Mouse (Mus musculus) intestine, embryonic 15.5 days (tissue): Measurements from ENCODE around the gene 4930522L14Rik. TPM values are rescaled to one million over a fixed set of nuclear protein-coding genes. Genes with fewer than 3 reads are reported as not detected.

Experiments
- polyA plus RNA-seq: library from polyadenylated mRNA; unstranded; fragments of >200 nt; fragmentation: Nextera tagmentation; extraction: Ambion mirVana; gene quantifications from 2 replicates; pipeline ENCODE4 v1.2.1, GENCODE M21; 2015

The 4930522L14Rik gene
- polyA plus RNA-seq, 1 experiment from 2014 or later: 11.1 TPM

Other genes starting within 250 kb of the 4930522L14Rik start
- 12.3 and 14.1 TPM in 2 replicates for gene Crlf2, start 192.9 kb downstream of the 4930522L14Rik start, polyA plus RNA-seq
- 3.1 and 3.3 TPM in 2 replicates for gene 5430403G16Rik, start 60.8 kb downstream of the 4930522L14Rik start, polyA plus RNA-seq
- gene Gm15446, start 171.5 kb upstream of the 4930522L14Rik start, polyA plus RNA-seq: 0.44 and 0.60 TPM in 2 replicates
- gene Zfp932, start 244.6 kb upstream of the 4930522L14Rik start, polyA plus RNA-seq: 14.3 and 17.2 TPM in 2 replicates